Mouse (Mus musculus): ENCODE results near the gene Klhl10.

DNA sequence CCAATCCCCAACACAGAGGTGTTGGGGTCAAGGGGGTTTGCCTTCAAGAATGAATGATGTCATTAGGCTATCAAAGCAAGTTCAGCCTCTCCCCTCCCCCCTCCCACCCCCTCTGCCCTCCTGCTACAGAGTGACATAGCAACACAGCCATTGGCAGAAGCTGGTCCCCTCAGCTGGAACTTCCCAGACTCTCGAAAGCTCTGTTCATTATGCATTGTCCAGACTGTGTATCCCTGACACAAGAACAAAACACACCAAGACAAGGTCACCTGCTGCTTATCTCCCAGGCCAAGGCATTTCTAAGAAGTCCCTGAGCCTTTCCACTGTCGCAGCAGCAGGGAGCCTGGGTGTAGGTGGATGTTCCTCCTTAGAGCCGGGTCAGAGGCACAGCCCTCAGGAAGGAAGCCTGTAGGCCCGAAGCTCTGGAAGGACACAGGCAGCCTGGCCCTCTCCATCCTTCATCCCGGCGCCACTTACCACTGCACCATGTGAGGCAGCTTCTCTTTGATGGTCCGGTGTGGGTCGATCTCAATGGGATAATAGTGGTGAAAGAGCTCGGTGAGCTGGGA, 6.0 kb upstream of the Klhl10 start:
- TF ChIP-seq POLR2A (IDR thresholded peaks at IDR 0.05; ENCODE audit: low read depth, low read length) (no peak), CTCF (IDR thresholded peaks at IDR 0.05; ENCODE audit: extremely low read depth, insufficient read depth, insufficient read length, insufficient replicate concordance) (no peak)

All from spleen, adult 2 months (tissue).